Mouse (Mus musculus) thymus, postnatal 10 days (tissue): ENCODE results near the gene Acbd4.

ENCODE experiments used
- DNase-seq, 2 experiments: peaks; one replicate each; pipeline ENCODE4 v3.0.0; 2021; ENCODE audit warnings: low spot score in 2 of 2

Gene Acbd4

DNA sequence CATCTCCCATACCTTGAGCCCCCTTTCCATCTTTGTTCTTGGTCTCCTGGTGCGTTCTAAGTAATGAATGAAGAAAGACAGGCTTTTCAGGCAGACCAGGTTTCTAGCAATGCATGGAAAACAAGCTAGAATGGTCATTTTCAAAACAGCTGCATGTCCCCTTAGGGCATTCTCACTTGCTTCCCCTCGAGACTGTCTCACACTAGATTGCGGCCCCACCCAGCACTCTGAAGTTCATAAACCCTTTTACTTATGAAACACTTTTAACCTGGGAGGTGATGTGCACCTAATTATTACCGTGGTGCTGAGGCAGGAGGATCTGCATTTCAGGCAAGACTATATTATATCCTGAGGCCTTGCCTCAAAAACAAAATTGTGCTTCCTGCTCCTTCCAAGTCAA lies 12.3 kb downstream of the Acbd4 start:
- DNase-seq, result no peak

GRCm38 (mm10) chr11:103114270-103114943 lies 12.9 kb downstream of the Acbd4 start:
- no peak for DNase-seq

DNA sequence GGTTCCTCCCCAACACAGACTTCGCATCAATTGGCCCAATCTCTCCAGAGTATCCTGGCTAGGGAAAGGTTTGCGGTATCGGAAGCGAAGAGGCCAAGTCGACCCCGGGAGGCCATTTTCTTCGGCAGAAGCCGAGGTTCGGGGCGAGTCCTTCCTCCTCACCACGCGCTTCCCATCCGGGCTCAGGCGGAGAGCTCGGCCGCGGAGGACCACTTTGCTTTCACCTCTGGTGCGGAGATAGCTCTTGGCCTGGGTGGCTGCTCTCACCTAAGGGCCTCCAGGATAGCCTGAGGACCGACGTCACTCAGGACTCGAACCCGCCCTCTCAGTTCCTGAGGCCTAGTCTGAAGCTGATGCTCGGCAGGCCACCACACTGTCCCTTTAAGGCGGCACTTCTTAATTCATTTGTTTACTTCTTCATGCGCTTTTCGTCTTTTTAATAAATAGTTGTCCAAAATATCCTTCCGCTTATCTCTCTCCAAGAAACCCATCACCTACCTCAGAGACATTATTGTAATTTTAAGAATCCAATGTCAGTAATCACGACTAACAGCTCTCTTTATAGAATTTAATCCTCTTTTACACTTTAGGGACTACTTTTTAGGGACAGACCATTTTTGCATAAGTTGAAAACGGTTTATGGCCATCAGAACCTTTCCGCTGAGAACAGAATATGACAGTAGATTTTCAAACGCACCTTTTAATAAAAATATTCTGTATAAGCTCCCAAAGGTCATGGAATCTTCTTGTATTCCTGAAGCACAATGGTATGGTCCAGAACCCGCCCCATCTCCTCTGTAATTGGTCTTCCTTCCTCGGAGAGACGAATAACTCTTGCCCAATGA lies 13.9 kb downstream of the Acbd4 start:
- peak; percentile 73 to 79 for DNase-seq

DNA sequence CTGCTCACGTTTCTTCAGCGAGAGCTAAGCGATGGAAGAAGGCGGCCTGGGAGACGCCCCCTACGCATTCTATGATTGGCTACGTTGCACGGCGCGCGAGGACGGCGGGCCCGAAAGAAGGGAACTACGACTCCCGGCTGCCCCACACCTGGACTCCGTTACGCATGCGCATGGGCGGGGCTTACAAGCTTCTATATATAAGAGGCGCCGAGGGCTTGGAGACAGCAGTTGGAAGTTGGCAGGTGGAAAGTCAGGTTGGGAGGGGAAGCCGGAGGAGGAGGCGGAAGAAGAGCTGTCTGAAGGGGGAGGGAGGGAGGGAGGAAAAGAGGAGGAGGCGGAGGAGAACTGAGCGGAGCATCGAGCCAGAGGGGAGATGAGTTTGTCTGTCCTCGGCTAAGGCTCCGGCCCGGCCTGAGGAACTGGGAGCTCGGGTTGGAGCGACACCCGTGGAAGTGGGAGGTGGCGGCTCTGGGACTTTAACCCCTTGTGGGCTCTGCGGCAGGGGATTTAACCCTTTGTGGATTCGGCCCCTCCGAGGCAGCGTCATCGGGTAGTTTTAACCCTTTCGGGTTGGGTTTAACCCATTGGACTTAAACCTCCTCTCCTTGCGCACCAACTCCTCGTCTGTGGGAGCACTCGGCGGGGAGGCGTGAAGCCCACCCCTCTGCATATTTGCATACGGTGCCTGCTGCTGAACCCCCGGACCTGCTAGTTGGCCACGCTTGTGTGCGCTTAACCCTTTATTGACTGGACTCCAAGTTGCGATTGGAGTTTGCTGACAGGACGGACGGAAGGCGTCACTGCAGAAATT lies 14.7 kb downstream of the Acbd4 start, which contains the start of gene Hexim1:
TSS of gene Hexim1 (plus strand) at position 224 of the 811 bp plus-strand sequence.
- peak; percentile 100 for DNase-seq

- DNase-seq, result peak; percentile 70 to 80
Observed at GRCm38 (mm10) chr11:103116959-103117590, 15.6 kb downstream of the Acbd4 start.

DNA sequence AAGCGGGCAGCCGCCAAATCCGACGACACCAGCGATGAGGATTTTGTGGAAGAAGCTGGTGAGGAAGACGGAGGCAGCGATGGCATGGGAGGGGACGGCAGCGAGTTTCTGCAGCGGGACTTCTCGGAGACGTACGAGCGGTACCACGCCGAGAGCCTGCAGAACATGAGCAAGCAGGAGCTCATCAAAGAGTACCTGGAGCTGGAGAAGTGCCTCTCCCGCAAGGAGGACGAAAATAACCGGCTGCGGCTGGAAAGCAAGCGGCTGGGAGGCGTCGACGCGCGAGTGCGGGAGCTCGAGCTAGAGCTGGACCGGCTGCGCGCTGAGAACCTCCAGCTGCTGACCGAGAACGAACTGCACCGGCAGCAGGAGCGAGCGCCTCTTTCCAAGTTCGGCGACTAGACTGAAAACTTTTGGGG lies 16.1 kb downstream of the Acbd4 start:
- no peak for DNase-seq

DNA sequence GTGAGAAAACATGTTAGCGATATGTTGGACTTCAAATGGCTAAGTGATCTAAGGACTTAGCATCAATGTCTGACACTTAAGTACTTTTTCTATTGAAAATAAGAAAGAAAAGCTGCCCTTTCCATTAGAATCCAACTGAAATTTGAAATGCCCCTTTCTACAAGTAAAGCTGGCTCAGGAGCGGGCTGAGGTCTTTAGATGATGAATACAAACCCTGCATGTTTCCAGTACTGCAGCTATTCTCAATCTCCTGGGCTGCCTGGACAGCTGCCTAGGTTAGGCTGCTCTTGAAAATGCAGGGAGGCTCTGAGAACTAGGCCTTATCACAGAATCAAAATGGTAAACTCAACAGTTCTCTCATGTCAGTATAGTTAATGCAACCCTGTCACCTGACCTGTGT lies 17.4 kb downstream of the Acbd4 start:
- DNase-seq, result no peak

GRCm38 (mm10) chr11:103119609-103120008 lies 18.1 kb downstream of the Acbd4 start:
- no peak for DNase-seq

DNA sequence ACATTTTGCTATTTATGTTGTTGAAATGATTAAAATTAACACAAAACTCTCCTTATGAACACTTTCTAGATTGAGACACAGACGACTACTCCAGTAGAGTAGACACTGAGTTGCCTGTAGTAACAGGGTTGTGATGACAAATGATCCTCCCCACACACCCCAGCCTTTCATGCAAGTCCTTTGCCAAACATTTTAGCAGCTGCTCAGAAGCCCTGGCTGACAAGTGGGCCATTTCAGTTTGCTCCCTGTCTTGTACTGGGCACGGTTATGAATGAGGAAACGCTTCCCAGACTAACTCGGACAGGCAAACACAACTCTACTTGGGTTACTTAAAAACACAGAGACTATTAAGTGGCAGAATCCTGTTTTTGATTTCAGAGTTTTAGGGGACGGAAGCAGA lies 18.8 kb downstream of the Acbd4 start:
- DNase-seq, result no peak

GRCm38 (mm10) chr11:103131701-103132575 lies 30.5 kb downstream of the Acbd4 start, which contains the start of gene Hexim2:
Gene Hexim2, plus strand, starts transcription at chr11:103132429.
- DNase-seq, result peak; percentile 44 to 56

- peak; percentile 100 for DNase-seq
Observed at GRCm38 (mm10) chr11:103132576-103133455, 31.3 kb downstream of the Acbd4 start.

DNA sequence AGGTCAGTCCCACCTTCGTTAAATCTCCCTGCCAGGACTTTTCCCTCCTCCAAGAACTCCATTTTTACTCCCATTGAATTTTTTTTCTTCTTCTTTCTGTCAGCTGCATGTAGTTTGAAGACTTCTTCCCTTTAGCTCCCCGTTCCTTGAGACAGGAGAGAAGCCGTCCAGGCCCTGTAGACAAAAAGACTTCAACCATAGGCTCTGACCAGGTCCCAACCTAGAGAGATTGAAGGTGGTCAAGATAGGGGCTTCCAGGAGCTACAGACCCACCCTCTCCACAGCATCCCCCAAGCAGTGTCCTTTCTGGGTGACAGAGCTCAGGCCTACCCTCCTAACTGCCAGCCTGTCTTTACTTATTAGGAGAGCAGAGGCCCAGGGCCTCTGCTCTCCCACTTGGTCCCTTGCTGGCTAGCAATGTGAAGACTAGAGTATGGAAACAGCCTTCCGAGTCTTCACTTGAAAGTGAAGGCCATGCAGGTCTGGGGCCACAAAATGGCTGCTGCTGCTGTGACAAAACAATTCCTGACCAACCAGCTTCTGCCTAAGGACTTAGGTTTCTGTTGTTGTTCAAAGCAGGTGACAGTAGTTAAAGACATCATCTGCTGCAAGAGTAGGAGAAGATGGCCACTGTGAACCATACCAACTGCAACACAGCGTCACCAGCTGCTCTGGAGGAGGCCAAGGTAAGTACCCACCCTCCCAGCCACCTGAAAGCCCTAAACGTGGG lies 32.1 kb downstream of the Acbd4 start:
- DNase-seq, result no peak

- DNase-seq, result no peak
Observed at GRCm38 (mm10) chr11:103134221-103134620, 32.7 kb downstream of the Acbd4 start.

- no peak for DNase-seq
Observed at GRCm38 (mm10) chr11:103136039-103136577, 34.6 kb downstream of the Acbd4 start.

DNA sequence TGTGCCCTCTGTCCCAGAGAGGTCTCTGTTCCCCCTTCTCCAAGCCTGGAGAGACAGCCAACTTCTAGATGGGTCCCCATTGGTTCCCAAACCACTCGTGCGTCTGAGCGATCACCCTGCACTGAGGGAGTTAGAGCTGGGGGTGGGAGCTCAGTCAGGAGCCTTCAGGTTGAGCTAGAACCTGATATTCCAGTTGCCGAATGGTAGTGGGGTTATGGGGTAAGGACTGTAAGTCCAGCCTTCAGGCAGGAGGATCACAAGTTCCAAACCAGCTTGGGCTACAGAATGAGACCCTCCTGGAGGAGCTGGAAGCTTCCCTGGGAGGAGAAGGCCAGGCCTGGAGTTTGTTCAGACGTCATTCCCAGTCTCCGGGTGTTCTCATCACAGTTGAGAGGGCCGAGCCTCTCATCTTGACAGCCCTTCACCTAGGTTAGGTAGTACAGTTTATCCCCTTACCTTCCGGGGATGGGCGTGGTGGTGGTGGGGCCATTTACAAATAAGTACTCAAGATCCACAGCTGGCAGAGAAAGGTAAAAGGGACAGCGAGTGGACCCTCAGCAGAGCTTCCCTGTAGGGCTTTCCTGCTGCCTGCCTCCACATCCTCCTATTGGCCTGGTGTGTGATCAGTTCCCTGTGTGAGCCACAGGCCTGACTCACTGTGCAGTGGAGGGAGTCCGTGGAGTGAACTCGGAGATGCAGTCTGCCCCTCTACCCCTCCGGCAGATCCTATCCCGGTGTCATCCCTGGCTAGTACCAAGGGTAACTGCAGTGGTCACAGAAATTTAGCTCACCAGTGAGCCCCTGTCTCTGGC lies 38.7 kb downstream of the Acbd4 start:
- no peak for DNase-seq

GRCm38 (mm10) chr11:103140763-103141100 lies 39.2 kb downstream of the Acbd4 start:
- DNase-seq, result no peak

GRCm38 (mm10) chr11:103141101-103141943 lies 39.8 kb downstream of the Acbd4 start:
- no peak for DNase-seq
